Mouse (Mus musculus) E14TG2a.4 (cell line): ENCODE measurements at regions not wholly inside any gene's neighbourhood (a gene's known extent, or its start where the extent isn't known, plus 50 kb on each side); places are given as distances from the start of the nearest gene placed in this dataset.

ENCODE experiments used
- CTCF ChIP-seq: conservative IDR thresholded peaks from 2 replicates; pipeline ENCODE4 v1.5.1; 2014; ENCODE audit warnings: low read length
- POU5F1 ChIP-seq: IDR thresholded peaks from 2 replicates; pipeline ENCODE4 v1.6.1; 2014; ENCODE audit warnings: low read length, borderline replicate concordance

GRCm38 (mm10) chr3:20776964-20777304, 410.0 kb upstream of the Agtr1b start:
- TF ChIP-seq CTCF, result no peak
- no peak for TF ChIP-seq POU5F1
